Mouse (Mus musculus) left cerebral cortex, adult 6 months (tissue): ENCODE measurements around the gene Gm6205. TPM values are rescaled to one million over a fixed set of nuclear protein-coding genes. Genes with fewer than 3 reads are reported as not detected.

Experiments used
- long read RNA-seq, 2 experiments: library from polyadenylated mRNA; unstranded; transcript quantifications; one replicate each; pipeline ENCODE4 v2.0.0; 2019 to 2020
- polyA plus RNA-seq: library from polyadenylated mRNA; unstranded; fragments of <200 nt; fragmentation: Nextera tagmentation; gene quantifications from 2 replicates; pipeline ENCODE4 v1.2.3, GENCODE M21; 2021

Gene Gm6205
- polyA plus RNA-seq: not detected in 2 replicates
- long read RNA-seq, experiment 1: 0 reads
- long read RNA-seq, experiment 2: 0 reads

GRCm38 (mm10) chr5:94648082-94648481, at the start of gene Gm6205:
Gene Gm6205, plus strand, starts transcription at chr5:94648382.

GRCm38 (mm10) chr5:94616242-94616641, 31.9 kb upstream of the Gm6205 start, which contains the start of gene Gm3147:
Gene Gm3147, minus strand, starts transcription at chr5:94616342.

GRCm38 (mm10) chr5:94623679-94624078, 24.5 kb upstream of the Gm6205 start, which contains the start of gene Gm6509:
Gene Gm6509, plus strand, starts transcription at chr5:94623979.

Other genes starting within 250 kb of the Gm6205 start
- gene Gm7682, start 202.6 kb upstream of the Gm6205 start, polyA plus RNA-seq: not detected in 2 replicates
- gene Gm3139, start 122.1 kb upstream of the Gm6205 start, polyA plus RNA-seq: not detected in 2 replicates
- gene Gm3147, start 32.0 kb upstream of the Gm6205 start, polyA plus RNA-seq: not detected in 2 replicates
- not detected in 2 replicates for gene Gm6509, start 24.4 kb upstream of the Gm6205 start, polyA plus RNA-seq
- gene Gm3183, start 217.1 kb downstream of the Gm6205 start, polyA plus RNA-seq: not detected in 2 replicates